Mouse (Mus musculus) midbrain, embryonic 10.5 days (tissue): ENCODE results near the gene Gpc5. TPM values are rescaled to one million over a fixed set of nuclear protein-coding genes. Genes with fewer than 3 reads are reported as not detected.
A peak's percentile ranks its signal among the peaks of the same experiment; 100 is the strongest.

ENCODE experiments used
- DNase-seq: peaks from one replicate; pipeline ENCODE4 v3.0.0-alpha.2; 2017; ENCODE audit warnings: low spot score
- H3K27ac ChIP-seq: fragments of 300-500 bp; sonication (generic); replicated peaks from 2 replicates; pipeline ENCODE4 v1.5.1; 2016; ENCODE audit warnings: mild to moderate bottlenecking
- H3K27me3 ChIP-seq: fragments of 300-500 bp; sonication (generic); 2 replicates; pipeline ENCODE4 v1.6.1; 2016; ENCODE audit warnings: low read depth, mild to moderate bottlenecking; ENCODE audit not compliant: poor library complexity, severe bottlenecking
- H3K36me3 ChIP-seq: fragments of 300-500 bp; sonication (generic); 2 replicates; pipeline ENCODE4 v1.6.1; 2016; ENCODE audit warnings: mild to moderate bottlenecking, moderate library complexity
- H3K4me1 ChIP-seq: fragments of 300-500 bp; sonication (generic); 2 replicates; pipeline ENCODE4 v1.6.1; 2016
- H3K4me3 ChIP-seq: fragments of 300-500 bp; sonication (generic); 2 replicates; pipeline ENCODE4 v1.5.1; 2016; ENCODE audit warnings: mild to moderate bottlenecking, moderate library complexity
- H3K9me3 ChIP-seq: fragments of 300-500 bp; sonication (generic); replicated peaks from 2 replicates; pipeline ENCODE4 v1.6.1; 2016; ENCODE audit warnings: mild to moderate bottlenecking
- WGBS: fragments of 180-500 bp; shearing (Covaris S2); methylation state at CpG from one replicate; pipeline ENCODE4 v1.1.7; 2016; 5-methylcytosine and 5-hydroxymethylcytosine counted together
- polyA plus RNA-seq: library from polyadenylated mRNA; unstranded; fragments of >200 nt; fragmentation: Nextera tagmentation; extraction: Ambion mirVana; gene quantifications from 2 replicates; pipeline ENCODE4 v1.2.1, GENCODE M21; 2016

The Gpc5 gene
- polyA plus RNA-seq, 1 experiment from 2014 or later: 0.30 TPM

DNA sequence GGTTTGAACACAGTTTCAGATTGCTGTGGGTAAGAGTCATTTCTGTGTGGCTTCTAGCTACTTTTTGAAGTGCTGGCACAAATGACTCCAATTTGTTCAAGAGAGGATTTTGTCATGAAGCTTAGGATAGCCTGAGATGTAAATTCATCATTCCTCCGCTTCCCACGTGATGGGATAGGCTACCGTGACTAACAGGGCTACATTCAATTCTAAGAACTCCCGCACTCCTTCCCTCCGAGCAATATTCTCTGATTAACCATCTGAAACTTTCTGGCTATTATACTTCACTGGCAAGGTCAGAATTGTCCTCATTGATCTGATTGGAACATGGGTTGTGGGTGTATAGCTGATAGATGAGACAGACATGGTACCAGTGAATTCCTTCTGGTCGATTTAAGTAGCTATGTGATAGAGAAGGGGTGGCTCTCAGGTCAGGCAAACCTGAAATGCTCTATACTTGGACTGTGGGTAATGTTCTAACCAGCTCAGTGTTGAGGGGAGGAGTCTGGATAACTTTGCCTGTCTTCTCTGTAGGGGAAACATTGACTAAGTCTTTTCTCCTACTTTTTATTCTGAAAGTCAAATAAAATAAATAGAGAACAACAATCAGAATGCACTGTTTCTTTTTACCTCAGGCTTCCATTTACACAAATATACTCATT, 319.6 kb downstream of the Gpc5 start:
- Histone ChIP-seq H3K27ac (no peak overlapping the region), H3K36me3 (no peaks in the 10 kb centered on the region), H3K9me3 (no peaks in the 10 kb centered on the region), H3K4me3 (no peak overlapping the region), H3K4me1 (peaks cover 16% of the 10 kb centered on the region), H3K27me3 (no peaks in the 10 kb centered on the region)
- no peak for DNase-seq
- WGBS: 57% methylated on average over 6 of the region's 6 CpGs

DNA sequence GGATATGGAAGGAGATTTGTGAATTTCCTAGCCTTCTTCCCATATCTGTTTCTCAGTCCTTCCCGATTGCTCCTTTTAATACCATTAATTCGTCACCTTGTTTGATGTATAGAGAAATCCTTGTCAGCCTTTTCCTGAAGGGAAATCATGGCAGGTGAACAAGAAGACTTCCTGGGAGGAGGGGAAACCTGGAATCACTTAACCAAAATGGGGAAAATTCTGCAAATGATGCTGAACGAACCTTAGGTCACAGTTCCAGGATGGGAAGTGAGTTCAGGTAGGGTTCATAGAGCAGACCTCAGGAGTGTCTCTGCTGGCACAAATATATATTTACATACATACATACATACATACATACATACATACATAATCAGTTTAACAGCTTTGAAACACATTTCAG, 320.8 kb downstream of the Gpc5 start:
- no peak for DNase-seq
- H3K27me3 ChIP-seq: no peaks in the 10 kb centered on the region
- H3K4me3 ChIP-seq: no peak overlapping the region
- 90% methylated on average over 3 of the region's 3 CpGs for WGBS
- peaks cover 16% of the 10 kb centered on the region for H3K4me1 ChIP-seq
- H3K27ac ChIP-seq: no peak overlapping the region
- no peaks in the 10 kb centered on the region for H3K36me3 ChIP-seq
- no peaks in the 10 kb centered on the region for H3K9me3 ChIP-seq

DNA sequence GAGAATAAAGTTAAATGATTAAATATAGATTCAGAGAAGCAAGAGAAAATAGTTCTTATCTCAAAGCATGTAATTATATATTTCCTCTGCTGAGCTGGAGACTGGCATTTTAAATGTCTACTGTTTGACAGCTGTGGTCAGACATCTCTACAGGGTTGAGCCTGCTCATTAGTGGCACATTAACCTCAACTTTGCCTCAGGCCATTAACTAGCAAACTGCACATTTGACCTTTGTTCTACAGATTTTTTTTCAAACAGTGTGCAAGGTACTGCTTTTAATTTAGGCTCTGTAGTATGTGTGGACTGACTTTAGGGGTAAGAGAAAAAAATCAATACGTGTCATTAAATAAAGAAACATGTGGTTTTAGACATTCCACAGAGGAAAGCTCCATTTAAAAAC, 321.4 kb downstream of the Gpc5 start:
- no peak for DNase-seq

DNA sequence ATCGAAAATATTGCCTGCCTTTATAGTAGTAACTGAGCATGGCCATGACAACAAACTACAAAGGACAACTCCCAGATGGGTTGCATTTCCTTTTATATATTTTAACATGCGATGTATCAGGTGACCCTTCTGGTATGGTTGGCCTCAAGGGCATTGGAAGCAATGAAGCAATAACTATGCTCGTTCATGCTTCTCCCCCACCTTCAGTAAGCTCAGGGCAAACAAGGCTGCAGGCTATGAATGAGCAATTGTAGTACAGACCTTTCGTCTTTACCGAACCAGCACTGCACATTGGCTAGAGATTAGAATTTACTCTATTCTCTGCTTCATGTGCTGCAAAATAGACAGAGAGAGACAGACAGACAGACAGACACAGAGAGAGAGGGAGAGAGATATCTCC, 322.5 kb downstream of the Gpc5 start:
- WGBS: 78% methylated on average over 5 of the region's 5 CpGs
- no peak for DNase-seq
- Histone ChIP-seq H3K27me3 (no peaks in the 10 kb centered on the region), H3K36me3 (no peaks in the 10 kb centered on the region), H3K9me3 (no peaks in the 10 kb centered on the region), H3K4me3 (no peak overlapping the region), H3K27ac (no peak overlapping the region), H3K4me1 (peaks cover 16% of the 10 kb centered on the region)

More for the DNA sequence above, 321.4 kb downstream of the Gpc5 start:
- peaks cover 16% of the 10 kb centered on the region for H3K4me1 ChIP-seq
- H3K36me3 ChIP-seq: no peaks in the 10 kb centered on the region
- no peak overlapping the region for H3K27ac ChIP-seq
- H3K4me3 ChIP-seq: no peak overlapping the region
- WGBS: 75% methylated on average over 1 of the region's 1 CpGs
- H3K27me3 ChIP-seq: no peaks in the 10 kb centered on the region
- H3K9me3 ChIP-seq: no peaks in the 10 kb centered on the region

DNA sequence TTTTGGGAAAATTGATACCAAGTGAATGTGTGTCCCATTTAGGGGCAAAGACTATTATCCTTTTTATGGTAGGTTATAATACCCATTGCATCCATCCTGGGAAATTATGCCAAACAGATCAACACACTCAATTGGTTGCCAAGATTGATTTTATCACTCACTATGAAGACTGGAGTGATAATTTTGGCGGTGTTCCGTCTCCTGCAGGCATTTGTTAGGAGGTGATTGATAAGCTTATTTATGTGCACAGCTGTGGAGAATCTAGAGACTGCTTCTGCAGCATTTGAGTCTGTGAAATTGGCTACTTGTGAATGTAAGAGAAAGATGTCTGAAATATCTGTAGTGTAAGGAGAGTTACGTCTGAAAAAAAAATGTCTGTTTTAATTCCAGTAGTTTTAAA, 340.0 kb downstream of the Gpc5 start:
- Histone ChIP-seq H3K9me3 (no peaks in the 10 kb centered on the region), H3K4me3 (no peak overlapping the region), H3K27ac (no peak overlapping the region), H3K27me3 (no peaks in the 10 kb centered on the region), H3K4me1 (no peaks in the 10 kb centered on the region), H3K36me3 (no peaks in the 10 kb centered on the region)
- DNase-seq: no peak
- whole genome bisulfite sequencing: 82% methylated on average over 3 of the region's 3 CpGs

DNA sequence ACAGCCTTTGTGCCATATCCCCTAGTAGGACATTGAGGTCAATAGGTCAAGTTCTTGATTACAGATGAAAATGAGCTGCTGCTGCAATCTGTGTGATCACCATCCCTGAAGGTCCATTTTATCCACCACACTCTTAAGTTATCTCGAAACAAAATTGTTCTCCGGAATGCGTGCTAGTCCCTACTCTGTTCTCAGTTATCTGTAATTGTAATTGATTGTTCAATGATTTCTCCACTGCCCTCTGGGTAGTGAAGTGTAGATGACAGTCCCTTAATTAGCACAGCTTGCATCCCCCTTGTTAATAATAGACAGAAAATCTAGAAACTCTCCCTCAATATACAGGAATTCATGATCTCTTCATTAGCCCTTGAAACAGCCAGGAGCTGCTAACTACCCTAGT, 340.4 kb downstream of the Gpc5 start:
- H3K36me3 ChIP-seq: no peaks in the 10 kb centered on the region
- 88% methylated on average over 3 of the region's 3 CpGs for WGBS
- no peak for DNase-seq
- H3K4me3 ChIP-seq: no peak overlapping the region
- H3K4me1 ChIP-seq: no peaks in the 10 kb centered on the region
- no peaks in the 10 kb centered on the region for H3K27me3 ChIP-seq
- no peaks in the 10 kb centered on the region for H3K9me3 ChIP-seq
- H3K27ac ChIP-seq: no peak overlapping the region

DNA sequence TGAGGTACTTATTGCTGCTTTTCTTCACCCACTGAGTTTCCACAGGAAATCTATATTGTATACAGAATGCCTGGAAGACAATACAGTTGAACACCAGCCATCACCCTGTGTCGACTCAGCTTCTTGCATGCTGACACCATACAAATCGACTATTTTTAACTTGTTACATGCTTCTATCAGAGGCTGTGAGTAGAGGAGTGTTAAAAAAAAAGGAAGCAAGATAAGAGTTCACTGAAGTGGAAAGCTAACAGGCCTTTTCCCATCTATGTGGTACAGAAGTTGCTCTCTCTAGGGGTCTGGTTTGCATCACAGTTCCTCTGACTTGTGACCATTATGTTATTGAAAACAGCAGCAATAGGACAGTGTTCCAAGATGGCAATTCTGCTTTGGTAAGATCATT, 344.6 kb downstream of the Gpc5 start:
- Histone ChIP-seq H3K36me3 (no peaks in the 10 kb centered on the region), H3K27ac (no peak overlapping the region), H3K9me3 (no peaks in the 10 kb centered on the region), H3K4me1 (no peaks in the 10 kb centered on the region), H3K4me3 (no peak overlapping the region), H3K27me3 (no peaks in the 10 kb centered on the region)
- DNase-seq: no peak
- WGBS: 82% methylated on average over 2 of the region's 2 CpGs

DNA sequence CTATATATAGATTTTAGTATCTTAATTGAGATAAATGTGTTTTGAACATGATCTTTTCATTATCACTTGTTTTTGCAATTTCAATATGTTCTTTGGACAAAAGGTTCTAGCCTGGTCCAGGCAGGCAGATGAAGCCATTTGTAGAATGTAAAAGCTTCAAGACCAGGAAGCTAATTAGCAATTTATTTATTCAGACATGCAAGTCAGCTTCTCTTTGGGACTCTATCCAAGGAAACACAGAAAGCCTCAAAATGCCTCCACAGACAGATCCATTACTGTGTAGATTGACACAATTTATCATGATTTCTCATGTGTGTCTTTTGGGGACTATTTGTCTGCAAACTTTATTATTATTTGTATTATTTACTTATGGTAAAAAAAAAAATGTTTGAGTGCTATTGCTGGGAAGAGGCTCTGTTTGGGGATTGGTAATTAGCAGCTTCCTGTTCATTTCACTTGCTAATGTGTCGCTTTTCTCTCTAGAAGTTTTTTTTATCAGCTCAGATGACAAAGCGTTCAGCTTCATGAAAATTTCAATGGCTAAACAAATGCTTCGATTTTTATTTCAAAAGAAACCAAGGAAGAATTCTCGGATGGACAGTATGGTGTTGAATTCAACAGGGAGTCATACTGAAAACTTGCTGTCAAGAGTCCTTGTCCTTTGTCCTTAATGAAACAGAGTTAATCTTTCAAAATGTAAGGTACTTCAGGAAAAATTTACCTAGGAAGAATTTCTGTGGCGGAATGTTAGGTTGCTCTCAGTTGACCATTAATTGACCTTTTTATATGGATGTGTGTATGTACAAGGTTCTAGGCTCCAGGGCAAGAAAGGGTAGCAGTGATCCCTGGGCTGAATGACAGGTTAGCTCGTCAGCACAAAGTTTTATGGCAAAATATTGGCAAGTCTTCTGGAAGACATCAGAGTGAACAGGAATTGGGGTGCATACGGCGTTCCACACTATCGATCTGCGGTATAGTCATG, 353.1 kb downstream of the Gpc5 start:
- DNase-seq: no peak
- no peak overlapping the region for H3K27ac ChIP-seq
- H3K4me3 ChIP-seq: no peak overlapping the region
- 84% methylated on average over 10 of the region's 10 CpGs for WGBS
- H3K4me1 ChIP-seq: no peaks in the 10 kb centered on the region
- H3K36me3 ChIP-seq: no peaks in the 10 kb centered on the region
- no peaks in the 10 kb centered on the region for H3K9me3 ChIP-seq
- H3K27me3 ChIP-seq: no peaks in the 10 kb centered on the region

DNA sequence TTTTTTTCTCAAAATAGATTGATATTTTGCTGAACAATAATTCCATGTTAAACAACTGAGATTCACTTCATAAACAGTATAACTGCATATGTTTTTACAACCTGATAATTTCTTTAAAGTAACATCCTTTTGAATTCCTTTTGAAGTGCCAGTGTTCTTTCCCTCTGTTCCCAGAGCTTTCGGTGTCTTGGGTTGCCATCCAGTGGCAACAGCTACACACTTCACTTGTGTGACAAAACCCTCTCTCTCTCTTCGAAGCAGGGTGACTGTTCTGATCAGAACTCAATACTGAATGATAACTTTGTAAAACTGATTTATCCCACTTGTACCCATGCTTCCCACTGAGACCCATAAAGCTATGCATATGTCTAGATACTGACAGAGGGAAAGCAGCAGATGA, 358.9 kb downstream of the Gpc5 start:
- Histone ChIP-seq H3K36me3 (no peaks in the 10 kb centered on the region), H3K9me3 (no peaks in the 10 kb centered on the region), H3K4me1 (no peaks in the 10 kb centered on the region), H3K27ac (no peak overlapping the region), H3K27me3 (no peaks in the 10 kb centered on the region), H3K4me3 (no peak overlapping the region)
- 76% methylated on average over 2 of the region's 2 CpGs for WGBS
- no peak for DNase-seq

DNA sequence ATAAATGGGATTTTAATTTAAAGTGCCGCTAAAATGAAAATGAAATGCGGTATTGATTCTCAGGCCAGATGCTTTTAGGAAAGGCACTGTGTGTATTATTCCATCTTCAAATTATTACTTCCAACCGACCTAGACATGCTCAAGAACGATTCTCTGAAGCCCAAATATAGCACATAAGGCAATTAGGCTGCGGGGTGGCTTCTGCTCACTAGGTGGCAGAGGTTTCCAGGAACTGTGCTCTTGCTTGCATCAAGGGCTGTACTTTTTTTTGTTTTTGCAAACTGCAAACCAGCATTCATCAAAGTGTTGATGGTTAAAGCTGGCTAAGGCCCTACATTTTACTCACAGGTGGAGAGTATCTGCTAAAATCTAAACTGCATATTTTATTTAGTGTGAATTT, 375.9 kb downstream of the Gpc5 start:
- no peaks in the 10 kb centered on the region for H3K27me3 ChIP-seq
- WGBS: 70% methylated on average over 5 of the region's 5 CpGs
- H3K27ac ChIP-seq: no peak overlapping the region
- H3K4me1 ChIP-seq: no peaks in the 10 kb centered on the region
- no peak for DNase-seq
- no peak overlapping the region for H3K4me3 ChIP-seq
- H3K36me3 ChIP-seq: no peaks in the 10 kb centered on the region
- no peaks in the 10 kb centered on the region for H3K9me3 ChIP-seq

DNA sequence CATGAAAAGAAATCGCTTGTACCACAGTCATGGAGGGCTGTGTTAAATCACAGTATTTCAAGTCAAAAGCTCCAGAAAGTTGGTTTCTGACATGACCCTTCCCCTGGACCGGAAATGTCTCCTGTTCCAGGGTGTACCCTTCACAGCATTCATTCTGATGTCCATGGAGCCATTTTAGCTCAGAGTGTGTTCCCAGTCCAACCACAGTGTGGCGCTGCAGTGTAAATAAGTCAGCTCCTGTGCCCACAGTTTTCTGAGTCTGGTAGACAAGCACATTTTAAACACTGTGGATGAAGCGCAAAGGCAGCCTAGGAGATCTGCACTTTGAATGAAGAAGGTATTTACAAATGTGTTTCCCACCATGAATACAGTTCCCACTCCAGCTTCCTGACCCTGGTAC, 383.2 kb downstream of the Gpc5 start:
- no peaks in the 10 kb centered on the region for H3K36me3 ChIP-seq
- no peaks in the 10 kb centered on the region for H3K9me3 ChIP-seq
- H3K4me1 ChIP-seq: no peaks in the 10 kb centered on the region
- no peaks in the 10 kb centered on the region for H3K27me3 ChIP-seq
- peak; percentile 66 for DNase-seq
- H3K27ac ChIP-seq: no peak overlapping the region
- 57% methylated on average over 4 of the region's 4 CpGs for WGBS
- H3K4me3 ChIP-seq: no peak overlapping the region

DNA sequence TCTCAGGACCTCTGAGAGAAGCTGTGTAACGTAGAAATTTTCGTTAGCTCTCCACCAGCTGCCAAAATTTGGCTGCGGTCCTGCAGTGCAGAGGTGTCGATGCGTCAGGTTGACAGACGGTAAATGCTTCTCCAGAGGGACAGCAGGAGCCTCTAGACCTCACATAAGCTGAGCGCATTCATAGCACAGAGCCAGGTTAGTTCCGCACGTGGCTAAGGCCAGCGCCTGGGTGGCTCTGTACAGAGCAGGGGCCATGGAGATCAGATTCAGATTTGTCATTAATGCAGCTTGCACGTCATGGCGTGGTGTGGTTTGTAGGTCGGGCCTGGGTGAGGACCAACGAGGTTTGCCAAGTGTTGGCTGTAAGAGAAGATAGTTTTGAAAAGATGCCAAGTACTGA, 385.3 kb downstream of the Gpc5 start:
- no peak for DNase-seq
- Histone ChIP-seq H3K4me3 (no peak overlapping the region), H3K9me3 (no peaks in the 10 kb centered on the region), H3K27ac (no peak overlapping the region), H3K36me3 (no peaks in the 10 kb centered on the region), H3K27me3 (no peaks in the 10 kb centered on the region), H3K4me1 (no peaks in the 10 kb centered on the region)
- WGBS: 84% methylated on average over 14 of the region's 14 CpGs

DNA sequence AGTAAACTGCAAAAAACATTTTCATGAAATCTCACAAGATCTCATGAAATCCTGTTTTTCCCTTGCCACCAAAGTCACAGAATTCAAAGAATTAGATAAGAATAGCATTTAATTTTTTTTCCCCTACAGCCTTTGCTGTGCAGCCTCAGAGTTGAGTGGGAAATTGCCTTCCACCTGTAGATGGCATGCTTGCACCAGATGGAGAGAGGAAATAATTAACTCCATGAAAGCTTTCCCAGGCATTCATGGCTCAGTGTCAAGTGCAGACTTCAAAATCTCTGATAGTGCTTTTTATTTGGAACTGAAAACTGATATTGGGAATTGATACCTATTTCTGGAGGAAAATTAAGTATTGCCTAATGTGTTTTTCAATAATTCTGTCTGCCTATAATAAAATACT, 393.1 kb downstream of the Gpc5 start:
- H3K4me3 ChIP-seq: no peak overlapping the region
- H3K9me3 ChIP-seq: no peaks in the 10 kb centered on the region
- no peak for DNase-seq
- no peaks in the 10 kb centered on the region for H3K36me3 ChIP-seq
- H3K4me1 ChIP-seq: no peaks in the 10 kb centered on the region
- H3K27me3 ChIP-seq: no peaks in the 10 kb centered on the region
- H3K27ac ChIP-seq: no peak overlapping the region
